Mouse (Mus musculus) adrenal gland, adult 8-10 months (tissue): Measurements from ENCODE around the gene Tyrp1. TPM values are rescaled to one million over a fixed set of nuclear protein-coding genes. Genes with fewer than 3 reads are reported as not detected.

Source experiments
- DNase-seq: peaks from one replicate; pipeline ENCODE4 v3.0.0; 2022
- total RNA-seq, 4 experiments: library from RNA; stranded (reverse); gene quantifications; 2 replicates each; pipeline ENCODE4 v1.2.4; 2022

Gene Tyrp1
- total RNA-seq, 4 experiments from 2014 or later, result not detected

DNA sequence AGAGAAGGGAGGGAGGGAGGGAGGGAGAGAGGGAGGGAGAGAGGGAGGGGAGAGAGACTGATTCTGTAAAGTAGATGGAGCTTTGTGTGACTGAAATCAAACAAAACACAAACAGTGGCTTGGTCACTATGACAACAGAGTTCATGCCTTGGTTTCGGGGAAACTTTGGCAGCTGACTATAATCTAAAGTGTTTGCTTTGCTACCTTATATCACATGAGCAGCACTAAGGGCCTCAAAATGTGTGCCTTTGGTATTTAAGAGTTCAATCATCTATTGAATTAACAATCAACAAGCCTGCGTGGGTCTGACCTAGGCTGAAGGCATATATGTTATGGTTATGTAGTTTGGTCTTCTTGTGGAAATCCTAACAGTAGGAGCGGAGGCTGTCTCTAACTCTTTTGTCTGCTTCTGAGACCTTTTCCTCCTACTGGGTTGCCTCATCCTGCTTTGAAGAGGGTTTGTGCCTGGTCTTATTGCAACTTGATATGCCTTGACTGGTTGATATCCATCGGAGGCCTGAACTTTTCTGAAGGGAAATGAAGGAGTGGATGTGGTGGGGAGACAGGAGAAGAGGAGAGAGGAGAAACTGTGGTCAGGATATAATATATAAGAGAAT, 61.5 kb downstream of the Tyrp1 start:
- no peak for DNase-seq

Other genes starting within 250 kb of the Tyrp1 start
- 10 to 100 TPM in 1 of 4 experiments, 1 to 10 TPM in 3; 5.4 to 11.2 (median 8.8) TPM for gene Lurap1l, start 76.5 kb downstream of the Tyrp1 start, total RNA-seq